Mouse (Mus musculus): ENCODE results near the gene Comp. TPM values are rescaled to one million over a fixed set of nuclear protein-coding genes. Genes with fewer than 3 reads are reported as not detected.

Comp gene
- not detected in 2 replicates for total RNA-seq (2015)
- total RNA-seq (2017), result 0.12 TPM in 1 of 2 replicates, not detected in the other

GRCm38 (mm10) chr8:70373397-70374317 is at the start of gene Comp:
Gene Comp (plus strand): TSS chr8:70373558.
- no peak for ATAC-seq (ENCODE audit: poor library complexity, severe bottlenecking)

- ATAC-seq (ENCODE audit: poor library complexity, severe bottlenecking), result no peak
Measured at GRCm38 (mm10) chr8:70323716-70324115, 49.6 kb upstream of the Comp start.

- no peak for ATAC-seq (ENCODE audit: poor library complexity, severe bottlenecking)
Measured at GRCm38 (mm10) chr8:70327512-70327911, 45.8 kb upstream of the Comp start.

- no peak for ATAC-seq (ENCODE audit: poor library complexity, severe bottlenecking)
Measured at GRCm38 (mm10) chr8:70329124-70329834, 44.1 kb upstream of the Comp start, which contains the start of gene Gdf1. Gene Gdf1 (plus strand): TSS chr8:70329817.

- no peak for ATAC-seq (ENCODE audit: poor library complexity, severe bottlenecking)
Measured at GRCm38 (mm10) chr8:70329835-70330740, 43.3 kb upstream of the Comp start.

- 0 out of 2 replicates have a peak, but pooled peaks have one; percentile 25 for ATAC-seq (ENCODE audit: poor library complexity, severe bottlenecking)
Measured at GRCm38 (mm10) chr8:70330741-70331364, 42.5 kb upstream of the Comp start.

GRCm38 (mm10) chr8:70331526-70331925 is 41.8 kb upstream of the Comp start:
- ATAC-seq (ENCODE audit: poor library complexity, severe bottlenecking), result no peak

GRCm38 (mm10) chr8:70332070-70332877 is 41.1 kb upstream of the Comp start:
- ATAC-seq (ENCODE audit: poor library complexity, severe bottlenecking), result peak; percentile 38; the same call in 1 of the 2 replicates

GRCm38 (mm10) chr8:70332878-70333202 is 40.5 kb upstream of the Comp start:
- ATAC-seq (ENCODE audit: poor library complexity, severe bottlenecking), result no peak

GRCm38 (mm10) chr8:70338931-70339330 is 34.4 kb upstream of the Comp start:
- ATAC-seq (ENCODE audit: poor library complexity, severe bottlenecking), result no peak

GRCm38 (mm10) chr8:70340659-70341058 is 32.7 kb upstream of the Comp start:
- no peak for ATAC-seq (ENCODE audit: poor library complexity, severe bottlenecking)

- peak; percentile 54 for ATAC-seq (ENCODE audit: poor library complexity, severe bottlenecking)
Measured at GRCm38 (mm10) chr8:70342007-70342406, 31.4 kb upstream of the Comp start.

GRCm38 (mm10) chr8:70343076-70343475 is 30.3 kb upstream of the Comp start:
- no peak for ATAC-seq (ENCODE audit: poor library complexity, severe bottlenecking)

- ATAC-seq (ENCODE audit: poor library complexity, severe bottlenecking), result no peak
Measured at GRCm38 (mm10) chr8:70343696-70344095, 29.7 kb upstream of the Comp start.

GRCm38 (mm10) chr8:70344279-70344678 is 29.1 kb upstream of the Comp start:
- no peak for ATAC-seq (ENCODE audit: poor library complexity, severe bottlenecking)

- no peak for ATAC-seq (ENCODE audit: poor library complexity, severe bottlenecking)
Measured at GRCm38 (mm10) chr8:70347443-70347842, 25.9 kb upstream of the Comp start.

GRCm38 (mm10) chr8:70347860-70348420 is 25.4 kb upstream of the Comp start:
- no peak for ATAC-seq (ENCODE audit: poor library complexity, severe bottlenecking)

GRCm38 (mm10) chr8:70351035-70351999 is 22.0 kb upstream of the Comp start:
- no peak for ATAC-seq (ENCODE audit: poor library complexity, severe bottlenecking)

Data from megakaryocyte, adult 5-6 weeks (primary cell).